Mouse (Mus musculus) cerebellum, adult 2 months (tissue): ENCODE measurements around the gene Flad1.

Experiments
- CTCF ChIP-seq: fragments of 200-500 bp; IDR thresholded peaks from 2 replicates; pipeline ENCODE4 v1.5.1; 2011; ENCODE audit warnings: low read depth, mild to moderate bottlenecking, control low read depth, low read length, moderate library complexity, borderline replicate concordance; ENCODE audit not compliant: insufficient read depth
- POLR2A ChIP-seq: fragments of 200-500 bp; IDR thresholded peaks from 2 replicates; pipeline ENCODE4 v1.6.1; 2011; ENCODE audit warnings: low read length, control low read depth, borderline replicate concordance; ENCODE audit not compliant: insufficient read depth

DNA sequence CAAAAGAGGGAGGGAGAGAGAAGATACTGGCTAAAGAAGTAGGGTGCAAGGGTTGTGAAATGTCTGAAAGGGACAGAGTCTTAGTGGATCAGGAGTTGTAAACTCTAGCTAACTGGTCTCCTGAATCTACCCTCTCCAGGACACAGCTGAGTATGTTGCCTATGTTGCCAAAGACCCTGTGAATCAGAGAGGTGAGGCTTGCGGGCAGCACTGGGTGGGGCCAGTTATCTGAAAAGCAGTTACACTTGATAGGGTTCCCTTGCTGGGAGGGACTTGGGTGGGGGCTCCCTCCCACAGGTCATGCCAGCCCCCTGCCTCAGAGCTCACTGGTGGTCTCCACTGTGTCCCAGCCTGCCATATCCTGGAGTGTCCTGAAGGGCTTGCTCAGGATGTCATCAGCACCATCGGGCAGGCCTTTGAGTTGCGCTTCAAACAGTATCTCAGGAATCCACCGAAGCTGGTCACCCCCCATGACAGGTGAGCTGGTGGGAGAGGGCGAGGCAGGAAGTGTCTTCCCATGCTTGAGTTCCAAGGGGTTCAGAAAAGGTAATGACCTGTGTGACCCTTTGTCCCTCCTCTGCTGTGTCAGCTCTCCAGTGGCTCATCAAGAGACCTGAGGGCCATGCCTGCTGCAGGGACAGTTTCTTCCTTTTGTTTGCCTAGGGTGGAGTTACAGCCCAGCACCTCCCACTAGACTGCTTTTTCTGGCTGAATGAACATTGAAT lies 12.9 kb upstream of the Flad1 start:
- no peak for TF ChIP-seq POLR2A
- TF ChIP-seq CTCF, result no peak
